Mouse (Mus musculus): ENCODE results near the gene Zfp408.

DNA sequence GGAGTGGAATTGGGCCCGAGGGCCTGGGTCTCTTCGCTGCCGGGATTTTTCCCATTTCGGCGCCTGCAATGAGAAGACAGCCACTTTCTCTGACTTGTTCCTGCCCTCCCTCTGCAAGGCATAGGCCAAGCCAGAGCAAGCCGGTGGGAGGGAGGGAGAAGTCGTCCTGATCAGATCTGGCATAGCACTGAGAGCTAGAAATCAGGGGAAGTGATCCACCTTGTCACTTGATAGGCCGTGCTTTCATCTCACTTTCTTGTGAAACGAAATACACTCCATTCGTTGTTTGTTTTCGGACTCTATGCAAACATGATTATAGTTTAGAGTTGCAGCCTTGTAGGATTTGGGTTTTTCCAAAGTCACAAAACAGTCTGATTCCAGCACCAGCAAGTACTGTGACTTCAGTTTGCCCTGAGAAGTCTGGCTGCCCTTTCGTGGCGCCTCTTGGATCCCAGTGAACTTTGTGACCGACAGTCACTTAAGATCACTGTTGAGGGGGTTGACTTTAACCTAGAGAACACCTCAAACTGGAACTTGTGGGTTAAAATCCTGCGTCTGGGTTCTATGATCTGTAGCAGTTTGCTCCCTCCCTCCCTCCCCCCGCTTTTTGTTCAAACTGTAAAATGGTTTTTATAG is 887 bp upstream of the Zfp408 start:
- no peak for TF ChIP-seq POLR2A (IDR thresholded peaks at IDR 0.05; ENCODE audit: borderline replicate concordance, insufficient read depth, low read length)
- no peak for TF ChIP-seq CTCF (IDR thresholded peaks at IDR 0.05; ENCODE audit: borderline replicate concordance, insufficient read depth, low read depth, low read length)
